9 mouse cellular contexts compared by ENCODE assay signal in genomic region chr13:84570984-84571844, GRCm38 (mm10).
DNase-seq lines count a peak whose midpoint lies in the region; ATAC-seq and TF ChIP-seq lines count a peak whose summit lies in the region.
"Had no signal": no experiment of that assay in that cellular context is flagged by ENCODE, and none has a peak within 500 bp of the region (broad histone marks: within the 10 kb centered on the region; RNA-seq: fewer than 3 reads in every experiment).

No protein-coding gene starts in this region.

- no peaks in the 10 kb centered on the region for H3K27me3 ChIP-seq in forebrain, embryonic 16.5 days (replicated peaks; ENCODE audit: control insufficient read depth, insufficient read depth, low read length)
- H3K27me3 ChIP-seq in midbrain, embryonic 15.5 days (replicated peaks): no peaks in the 10 kb centered on the region
- no peaks in the 10 kb centered on the region for H3K27me3 ChIP-seq in kidney, adult 2 months (replicated peaks; ENCODE audit: control insufficient read depth, insufficient read depth, low read length)

- H3K27ac ChIP-seq in forebrain, embryonic 16.5 days (ENCODE audit: low read length): peak overlapping the region; percentile 89
- H3K27ac ChIP-seq in midbrain, embryonic 15.5 days: peak overlapping the region; percentile 54; the same call in 1 of the 2 replicates
- no peak overlapping the region for H3K27ac ChIP-seq in kidney, adult 2 months (ENCODE audit: insufficient read depth, low read depth, low read length)

- H3K4me1 ChIP-seq in forebrain, embryonic 16.5 days (replicated peaks; ENCODE audit: control insufficient read depth, insufficient read depth, low read length): peaks cover 20% of the 10 kb centered on the region
- peaks cover 4% of the 10 kb centered on the region; the same call in 1 of the 2 replicates for H3K4me1 ChIP-seq in midbrain, embryonic 15.5 days
- H3K4me1 ChIP-seq in kidney, adult 2 months (ENCODE audit: control insufficient read depth, insufficient read depth, low read length): no peaks in the 10 kb centered on the region

- no peak overlapping the region for H3K4me3 ChIP-seq in forebrain, embryonic 16.5 days (replicated peaks; ENCODE audit: low read length)
- H3K4me3 ChIP-seq in midbrain, embryonic 15.5 days: no peak overlapping the region
- H3K4me3 ChIP-seq in kidney, adult 2 months (ENCODE audit: insufficient read depth, low read depth, low read length): no peak overlapping the region

- H3K36me3 ChIP-seq in forebrain, embryonic 16.5 days (ENCODE audit: control insufficient read depth, insufficient read depth): no peaks in the 10 kb centered on the region
- no peaks in the 10 kb centered on the region for H3K36me3 ChIP-seq in midbrain, embryonic 15.5 days (replicated peaks)
- H3K36me3 ChIP-seq in kidney, adult 2 months (ENCODE audit: control insufficient read depth, insufficient read depth, low read length): no peaks in the 10 kb centered on the region
- H3K36me3 ChIP-seq: G1E had no signal

- DNase-seq in ovary, postnatal 14 days (ENCODE audit: low spot score): peak; percentile 0
- no peak for DNase-seq in ovary, postnatal 36 days (ENCODE audit: low spot score)
- DNase-seq in layer of hippocampus, postnatal 10 days (ENCODE audit: low spot score in 2 of 2): peak; percentile 72 to 78
- no peak for DNase-seq in kidney, adult 2 months
- DNase-seq in spleen, postnatal 36 days (ENCODE audit: low spot score in 2 of 2): no peak
- DNase-seq in adrenal gland, postnatal 36 days: no peak

- 1% methylated on average over 10 of the region's 10 CpGs for WGBS in forebrain, embryonic 16.5 days
- 3% methylated on average over 10 of the region's 10 CpGs for WGBS in midbrain, embryonic 15.5 days
- WGBS in kidney, adult 2 months: 45% methylated on average over 10 of the region's 10 CpGs

- ATAC-seq in forebrain, embryonic 16.5 days: peak; percentile 95
- ATAC-seq in midbrain, embryonic 15.5 days (replicated peaks): peak; percentile 96

- no peak for TF ChIP-seq POLR2A in kidney, adult 2 months (IDR thresholded peaks at IDR 0.05; ENCODE audit: low read depth, low read length)

- no peak for TF ChIP-seq CTCF in kidney, adult 2 months (conservative IDR thresholded peaks at IDR 0.05; ENCODE audit: insufficient read depth, insufficient read length, low read depth, low read length)

- peak overlapping the region; percentile 19 for H3K4me2 ChIP-seq in forebrain, embryonic 16.5 days (ENCODE audit: low read length)
- H3K4me2 ChIP-seq in midbrain, embryonic 15.5 days: peak overlapping the region; percentile 19; the same call in 1 of the 2 replicates

- H3K9ac ChIP-seq in forebrain, embryonic 16.5 days (replicated peaks; ENCODE audit: low read depth, low read length): no peak overlapping the region
- H3K9ac ChIP-seq in midbrain, embryonic 15.5 days: no peak overlapping the region

- H3K9me3 ChIP-seq in forebrain, embryonic 16.5 days (ENCODE audit: control insufficient read depth, low read length): no peaks in the 10 kb centered on the region
- H3K9me3 ChIP-seq in midbrain, embryonic 15.5 days: no peaks in the 10 kb centered on the region
- H3K9me3 ChIP-seq: G1E had no signal

Comparison
In these comparisons a context has a peak if more than half of its experiments do, and no peak if none do; other contexts are left out.
1. DNase-seq: peak in ovary, postnatal 14 days (single experiment) and layer of hippocampus, postnatal 10 days (2 of 2); none in ovary, postnatal 36 days (single experiment), kidney, adult 2 months (single experiment), spleen, postnatal 36 days (0 of 2) and adrenal gland, postnatal 36 days (0 of 2).